Mouse (Mus musculus) neutrophil, adult 5-6 weeks (primary cell): ENCODE measurements at regions not wholly inside any gene's neighbourhood (a gene's known extent, or its start where the extent isn't known, plus 50 kb on each side); places are given as distances from the start of the nearest gene placed in this dataset.

Source experiments
- ATAC-seq: fragments of 151-379, 151-347 bp; 2 replicates; pipeline ENCODE4 v1.8.0; 2017; ENCODE audit warnings: mild to moderate bottlenecking, moderate TSS enrichment; ENCODE audit not compliant: insufficient number of reproducible peaks, poor library complexity, low FRiP score, severe bottlenecking; ENCODE audit errors: extremely low read depth

GRCm38 (mm10) chr4:109610222-109610621, 56.8 kb downstream of the Cdkn2c start:
- no peak for ATAC-seq

GRCm38 (mm10) chr4:109609770-109610169, 57.2 kb downstream of the Cdkn2c start:
- ATAC-seq = 0 out of 2 replicates have a peak, but pooled peaks have one; percentile 41

DNA sequence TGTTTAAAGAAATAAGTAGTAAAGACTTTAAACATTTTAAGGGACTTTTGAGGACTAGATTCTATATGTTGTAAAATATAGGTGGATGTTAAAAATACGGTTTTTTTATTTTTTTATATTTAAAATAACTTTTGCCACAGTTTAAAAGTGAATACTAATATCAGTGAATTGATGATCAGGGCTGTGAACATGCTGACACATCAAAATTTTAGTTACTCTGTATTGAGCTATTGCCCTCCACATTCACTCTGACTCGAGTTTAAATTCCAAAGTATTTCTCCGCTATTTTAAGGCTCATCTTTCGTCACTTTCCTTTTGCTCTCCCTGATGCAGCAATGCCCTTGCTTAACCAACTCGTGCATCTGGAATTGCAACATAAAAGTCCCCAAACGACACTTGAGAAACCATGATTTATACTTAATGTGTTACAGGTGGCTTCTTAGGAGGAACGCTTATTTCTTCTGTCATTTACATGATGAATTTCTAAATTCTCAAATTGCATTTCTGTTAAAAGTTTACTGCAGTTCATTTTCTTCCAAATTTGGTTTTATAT, 58.7 kb upstream of the 4930522H14Rik start:
- ATAC-seq = no peak

GRCm38 (mm10) chr4:109583185-109583786, 52.2 kb upstream of the 4930522H14Rik start:
- ATAC-seq = no peak

GRCm38 (mm10) chr4:109582523-109582922, 51.4 kb upstream of the 4930522H14Rik start:
- no peak for ATAC-seq
